Mouse (Mus musculus) CH12.LX (cell line): ENCODE data around the gene Tulp4. TPM values are rescaled to one million over a fixed set of nuclear protein-coding genes. Genes with fewer than 3 reads are reported as not detected.

Experiments
- DNase-seq: peaks from one replicate; pipeline ENCODE4 v3.0.0-alpha.2; 2013; ENCODE audit errors: extremely low read depth
- H3K27ac ChIP-seq: 2 replicates; pipeline ENCODE4 v1.5.1; 2012; ENCODE audit warnings: low read depth, mild to moderate bottlenecking, control low read depth, moderate library complexity; ENCODE audit not compliant: insufficient read depth
- H3K27me3 ChIP-seq: replicated peaks from 2 replicates; pipeline ENCODE3; 2012; ENCODE audit warnings: inconsistent platforms
- H3K36me3 ChIP-seq, 2 experiments: replicated peaks in 1 of 2; 2 replicates each; pipeline versions ENCODE3 to v1.6.1; 2012; ENCODE audit warnings: inconsistent platforms in 1 of 2, low read length in 1 of 2, mild to moderate bottlenecking in 1 of 2, mixed read lengths in 1 of 2, moderate library complexity in 1 of 2; ENCODE audit not compliant: control insufficient read depth in 1 of 2, insufficient read depth in 1 of 2
- H3K4me1 ChIP-seq, 2 experiments: 2 replicates each; pipeline ENCODE4 v1.6.1; 2012; ENCODE audit warnings: inconsistent platforms in 1 of 2, moderate library complexity in 1 of 2; ENCODE audit not compliant: insufficient read depth in 2 of 2, control insufficient read depth in 1 of 2
- H3K4me2 ChIP-seq: 2 replicates; pipeline ENCODE4 v1.6.1; 2012; ENCODE audit warnings: low read depth, mild to moderate bottlenecking, control low read depth; ENCODE audit not compliant: poor library complexity, insufficient read depth, severe bottlenecking
- H3K4me3 ChIP-seq, 3 experiments: fragments of 150-350 bp in 1 of 3; sonication (generic) in 1 of 3; replicated peaks in 1 of 3; 2 replicates each; pipeline versions ENCODE3 to v1.5.1; 2011 to 2012; ENCODE audit warnings: low read depth in 2 of 3, low read length in 2 of 3, mild to moderate bottlenecking in 2 of 3, moderate library complexity in 2 of 3, control low read depth in 1 of 3, improper control_type of control experiment in 1 of 3, inconsistent platforms in 1 of 3, mixed read lengths in 1 of 3; ENCODE audit not compliant: poor library complexity in 1 of 3
- H3K79me2 ChIP-seq: replicated peaks from 2 replicates; pipeline ENCODE4 v1.6.1; 2012; ENCODE audit warnings: mild to moderate bottlenecking, moderate library complexity; ENCODE audit not compliant: control insufficient read depth, poor library complexity, insufficient read depth, severe bottlenecking; ENCODE audit errors: extremely low read depth
- H3K9ac ChIP-seq: 2 replicates; pipeline ENCODE4 v1.6.1; 2012; ENCODE audit warnings: low read depth, mild to moderate bottlenecking, control low read depth, moderate library complexity; ENCODE audit not compliant: insufficient read depth
- H3K9me3 ChIP-seq: replicated peaks from 2 replicates; pipeline ENCODE3; 2012; ENCODE audit warnings: low read length, inconsistent platforms, mixed read lengths
- CHD2 ChIP-seq: IDR thresholded peaks from 2 replicates; pipeline ENCODE4 v1.6.1; 2011; ENCODE audit warnings: low read length, improper control_type of control experiment
- EP300 ChIP-seq: IDR thresholded peaks from 2 replicates; pipeline ENCODE4 v1.6.1; 2011; ENCODE audit warnings: low read length, improper control_type of control experiment
- ETS1 ChIP-seq: conservative IDR thresholded peaks from 2 replicates; pipeline ENCODE4 v1.6.1; 2012; ENCODE audit warnings: low read depth, mild to moderate bottlenecking, inconsistent platforms, low read length, improper control_type of control experiment, moderate library complexity
- HCFC1 ChIP-seq: IDR thresholded peaks from 2 replicates; pipeline ENCODE4 v1.6.1; 2012; ENCODE audit warnings: low read depth, mild to moderate bottlenecking, inconsistent platforms, low read length, improper control_type of control experiment
- JUND ChIP-seq: conservative IDR thresholded peaks from 2 replicates; pipeline ENCODE4 v1.6.1; 2011; ENCODE audit warnings: low read depth, low read length, improper control_type of control experiment
- MAX ChIP-seq: IDR thresholded peaks from 2 replicates; pipeline ENCODE4 v1.6.1; 2011; ENCODE audit warnings: low read length, improper control_type of control experiment
- MXI1 ChIP-seq: IDR thresholded peaks from 2 replicates; pipeline ENCODE4 v1.6.1; 2011; ENCODE audit warnings: mild to moderate bottlenecking, low read depth, low read length, improper control_type of control experiment
- NRF1 ChIP-seq: IDR thresholded peaks from 2 replicates; pipeline ENCODE4 v1.6.1; 2014; ENCODE audit warnings: low read depth, mild to moderate bottlenecking, inconsistent platforms, low read length, improper control_type of control experiment, moderate library complexity
- RAD21 ChIP-seq: IDR thresholded peaks from 2 replicates; pipeline ENCODE4 v1.6.1; 2011; ENCODE audit warnings: low read depth, mild to moderate bottlenecking, low read length, improper control_type of control experiment, moderate library complexity
- TBP ChIP-seq: conservative IDR thresholded peaks from 2 replicates; pipeline ENCODE4 v1.6.1; 2011; ENCODE audit warnings: low read depth, low read length, improper control_type of control experiment
- USF2 ChIP-seq: conservative IDR thresholded peaks from 2 replicates; pipeline ENCODE4 v1.6.1; 2011; ENCODE audit warnings: low read depth, low read length, improper control_type of control experiment
- ZMIZ1 ChIP-seq: IDR thresholded peaks from 2 replicates; pipeline ENCODE4 v1.6.1; 2012; ENCODE audit warnings: low read depth, mild to moderate bottlenecking, inconsistent platforms, low read length, improper control_type of control experiment
- dilution Hi-C: fragments of 300-500 bp; cut with MboI; formaldehyde crosslinking; loops from 2 replicates; pipeline ENCODE4 v1.14.3; 2020; ENCODE audit warnings: low sequenced_read_pairs; ENCODE audit not compliant: extremely low pct_unique_long_range_greater_than_20kb, extremely low pct_ligation_motif_present
- in situ Hi-C: fragments of 300-500 bp; cut with MboI; formaldehyde crosslinking; loops from 3 replicates; pipeline ENCODE4 v1.14.3; 2019; ENCODE audit warnings: low sequenced_read_pairs, low pct_ligation_motif_present, low pct_unique_long_range_greater_than_20kb, mixed read lengths
- polyA plus RNA-seq: library from polyadenylated mRNA; unstranded; fragments of >175 nt; gene quantifications from 2 replicates; pipeline ENCODE4 v1.2.1, GENCODE M21; 2012; ENCODE audit warnings: low read depth; ENCODE audit not compliant: insufficient read length
- total RNA-seq, 2 experiments: library from RNA; depleted of rRNA; stranded (reverse); fragments of 300-350 nt in 1 of 2; fragments of >200 nt in 1 of 2; gene quantifications; 2 replicates each; pipeline ENCODE4 v1.2.3; 2012 to 2014

Tulp4 gene
- total and polyA plus RNA-seq, 3 experiments: 7.8 to 50.7 (median 33.6) TPM

GRCm38 (mm10) chr17:6195390-6195789 lies 89.2 kb downstream of the Tulp4 start:
- H3K9ac ChIP-seq: no peak overlapping the region
- no peak overlapping the region for H3K27ac ChIP-seq
- H3K4me2 ChIP-seq: no peak overlapping the region
- H3K9me3 ChIP-seq: no peaks in the 10 kb centered on the region
- no peak for DNase-seq
- dilution Hi-C loops (no loop called here), in situ Hi-C loops (no loop called here)
- TF ChIP-seq ZMIZ1: no peak
- no peak overlapping the region for H3K4me3 ChIP-seq
- no peaks in the 10 kb centered on the region for H3K27me3 ChIP-seq
- no peaks in the 10 kb centered on the region for H3K79me2 ChIP-seq
- H3K4me1 ChIP-seq: peaks cover 3 to 28% of the 10 kb centered on the region in 2 experiments; a peak in 2 of 4 replicates
- H3K36me3 ChIP-seq: peaks cover 0 to 24% of the 10 kb centered on the region in 2 experiments

DNA sequence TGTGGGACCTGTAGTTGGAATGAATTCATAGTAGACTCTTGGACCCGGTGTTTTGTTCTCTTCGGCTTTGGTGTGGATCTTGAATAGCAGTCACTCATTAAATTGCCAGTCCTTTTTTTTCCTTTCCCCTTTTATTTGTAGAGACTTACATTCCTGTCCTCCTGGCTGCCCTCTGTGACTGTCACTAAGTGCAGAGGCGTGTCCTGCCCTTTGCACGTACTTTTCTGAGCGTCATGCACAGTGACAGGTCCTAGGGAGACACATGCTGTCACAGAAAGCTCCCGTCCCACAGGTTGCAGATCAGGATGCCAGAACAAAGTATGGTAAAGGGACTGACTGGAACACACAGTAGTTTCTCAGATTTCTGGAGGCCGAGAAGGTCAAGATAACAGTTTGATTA lies 91.3 kb downstream of the Tulp4 start:
- in situ Hi-C loops: no loop called here
- Histone ChIP-seq H3K9ac (no peak overlapping the region), H3K4me2 (no peak overlapping the region), H3K36me3 (peaks cover 5 to 27% of the 10 kb centered on the region in 2 experiments), H3K9me3 (no peaks in the 10 kb centered on the region), H3K27ac (no peak overlapping the region), H3K4me3 (no peak overlapping the region), H3K27me3 (no peaks in the 10 kb centered on the region), H3K4me1 (peaks cover 3 to 28% of the 10 kb centered on the region in 2 experiments; a peak in 2 of 4 replicates), H3K79me2 (no peaks in the 10 kb centered on the region)
- dilution Hi-C loops: no loop called here
- TF ChIP-seq MXI1: no peak
- no peak for TF ChIP-seq TBP
- no peak for DNase-seq

DNA sequence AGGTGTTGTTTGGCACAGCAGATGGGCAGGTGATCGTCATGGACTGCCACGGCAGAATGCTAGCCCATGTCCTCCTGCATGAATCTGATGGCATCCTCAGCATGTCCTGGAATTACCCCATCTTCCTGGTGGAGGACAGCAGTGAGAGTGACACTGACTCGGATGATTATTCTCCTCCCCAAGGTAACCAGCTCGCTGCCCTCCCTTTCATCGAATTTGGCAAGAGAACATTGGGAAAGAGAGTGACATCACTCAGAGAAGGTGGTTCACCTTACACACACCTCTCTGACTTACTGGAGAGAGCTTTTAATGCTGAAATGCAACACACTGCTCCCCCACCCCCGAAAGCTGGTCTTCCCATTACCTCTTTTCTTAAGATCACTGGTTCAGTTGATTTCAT lies 92.4 kb downstream of the Tulp4 start:
- H3K4me3 ChIP-seq: no peak overlapping the region
- no peak overlapping the region for H3K27ac ChIP-seq
- peaks cover 5 to 30% of the 10 kb centered on the region in 2 experiments for H3K36me3 ChIP-seq
- in situ Hi-C loops: no loop called here
- no peaks in the 10 kb centered on the region for H3K27me3 ChIP-seq
- no peak overlapping the region for H3K9ac ChIP-seq
- TF ChIP-seq JUND: no peak
- no peak for TF ChIP-seq RAD21
- TF ChIP-seq ETS1: no peak
- no peak for TF ChIP-seq MAX
- TF ChIP-seq CHD2: no peak
- TF ChIP-seq NRF1: no peak
- no peak for TF ChIP-seq USF2
- TF ChIP-seq HCFC1: no peak
- no peak for TF ChIP-seq EP300
- no peak overlapping the region for H3K4me2 ChIP-seq
- no peaks in the 10 kb centered on the region for H3K9me3 ChIP-seq
- peaks cover 0 to 21% of the 10 kb centered on the region in 2 experiments; a peak in 2 of 4 replicates for H3K4me1 ChIP-seq
- H3K79me2 ChIP-seq: no peaks in the 10 kb centered on the region
- dilution Hi-C loops: no loop called here
- no peak for DNase-seq
